Mouse (Mus musculus): ENCODE results near the gene Hist1h2bq.

The Hist1h2bq gene

DNA sequence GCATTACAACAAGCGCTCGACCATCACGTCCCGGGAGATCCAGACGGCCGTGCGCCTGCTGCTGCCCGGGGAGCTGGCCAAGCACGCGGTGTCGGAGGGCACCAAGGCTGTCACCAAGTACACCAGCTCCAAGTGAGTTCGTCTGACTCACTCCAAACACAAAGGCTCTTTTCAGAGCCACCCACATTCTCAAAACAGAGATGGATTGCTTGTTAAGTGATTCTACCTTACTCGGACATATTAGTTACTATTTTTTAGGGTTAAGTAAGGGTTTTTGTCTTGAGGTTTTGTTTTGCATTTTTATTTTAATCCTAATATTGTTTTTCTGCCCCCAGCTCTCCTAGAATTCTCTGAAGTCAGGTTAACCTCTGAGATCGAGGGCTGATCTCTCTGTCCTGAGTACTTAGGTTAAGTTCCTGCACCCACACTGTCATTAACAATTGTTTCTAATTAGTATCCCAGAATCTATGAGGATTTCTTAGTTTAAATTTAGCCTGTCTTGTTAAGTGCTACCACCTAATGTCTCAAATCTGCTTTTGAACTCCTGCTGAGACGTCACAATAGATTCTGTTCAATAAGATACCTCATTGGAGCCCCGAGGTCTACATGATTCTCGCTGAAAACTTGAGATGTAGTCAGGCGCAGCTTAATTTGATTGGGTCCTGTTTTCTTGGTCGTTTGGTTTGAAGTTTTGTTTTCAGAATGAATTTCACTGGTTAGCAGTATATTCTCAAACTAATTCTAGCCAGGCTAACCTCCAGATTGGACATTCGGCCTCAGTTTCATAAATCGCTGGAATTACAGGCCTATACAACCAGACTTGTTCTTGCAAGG lies 22.0 kb downstream of the Hist1h2bq start:
- no peak for DNase-seq

DNA sequence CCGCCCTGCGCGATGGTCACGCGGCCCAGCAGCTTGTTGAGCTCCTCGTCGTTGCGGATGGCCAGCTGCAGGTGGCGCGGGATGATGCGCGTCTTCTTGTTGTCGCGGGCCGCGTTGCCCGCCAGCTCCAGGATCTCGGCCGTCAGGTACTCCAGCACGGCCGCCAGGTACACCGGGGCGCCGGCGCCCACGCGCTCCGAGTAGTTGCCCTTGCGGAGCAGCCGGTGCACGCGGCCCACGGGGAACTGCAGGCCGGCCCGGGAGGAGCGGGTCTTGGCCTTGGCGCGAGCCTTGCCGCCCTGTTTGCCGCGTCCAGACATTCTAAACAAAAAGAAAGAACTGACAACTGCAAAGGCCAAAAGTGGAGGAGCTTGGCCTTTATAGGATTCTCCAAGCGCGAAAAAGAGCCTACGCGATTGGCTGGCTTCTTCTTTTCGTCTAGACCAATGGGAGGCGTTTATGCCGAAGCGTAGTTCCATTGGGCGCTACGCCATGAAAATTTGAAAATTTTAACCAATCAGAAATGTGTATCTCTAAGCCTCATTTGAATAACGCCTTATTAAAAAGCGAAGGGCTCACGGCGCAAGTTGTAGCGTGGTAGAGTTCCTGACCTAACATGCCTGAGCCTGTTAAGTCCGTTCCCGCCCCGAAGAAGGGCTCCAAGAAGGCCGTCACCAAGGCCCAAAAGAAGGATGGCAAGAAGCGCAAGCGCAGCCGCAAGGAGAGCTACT lies 22.9 kb downstream of the Hist1h2bq start, which contains the start of the genes Hist1h2an and Hist1h2bp:
TSS of gene Hist1h2an (minus strand) at position 320 of the 731 bp plus-strand sequence.
TSS of gene Hist1h2bp (plus strand) at position 563 of the 731 bp plus-strand sequence.
- DNase-seq: peak; percentile 84

DNA sequence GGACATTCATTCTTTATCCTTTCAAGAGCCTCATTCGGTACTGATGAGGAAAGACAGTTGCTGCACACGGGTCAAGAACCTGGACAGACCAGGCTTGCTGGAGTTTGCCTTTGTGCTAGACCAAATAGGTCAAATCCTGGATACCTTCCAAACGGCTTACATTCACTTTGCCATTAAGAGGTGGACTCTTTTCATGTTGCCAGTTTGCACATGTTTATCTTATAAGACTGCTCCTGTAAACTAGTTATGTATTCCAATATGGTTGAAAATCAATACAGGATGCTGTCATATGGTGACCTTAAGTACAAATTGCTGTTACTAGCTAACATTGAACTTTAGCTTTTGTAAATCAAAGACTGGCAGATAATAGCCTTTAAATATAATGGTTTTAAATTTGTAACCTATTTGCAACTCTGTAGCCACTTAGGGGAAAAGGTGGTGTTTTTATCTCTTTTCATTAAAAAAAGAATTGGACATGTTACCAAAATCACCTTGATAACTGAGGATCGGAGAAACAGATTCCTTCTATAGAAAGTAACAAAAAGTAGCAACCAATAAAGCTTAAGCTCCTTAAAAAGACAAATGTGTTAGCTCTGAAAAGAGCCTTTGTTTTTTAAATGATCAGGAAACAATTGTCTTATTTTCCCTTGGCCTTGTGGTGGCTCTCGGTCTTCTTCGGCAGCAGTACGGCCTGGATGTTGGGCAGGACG lies 23.7 kb downstream of the Hist1h2bq start:
- no peak for DNase-seq

DNA sequence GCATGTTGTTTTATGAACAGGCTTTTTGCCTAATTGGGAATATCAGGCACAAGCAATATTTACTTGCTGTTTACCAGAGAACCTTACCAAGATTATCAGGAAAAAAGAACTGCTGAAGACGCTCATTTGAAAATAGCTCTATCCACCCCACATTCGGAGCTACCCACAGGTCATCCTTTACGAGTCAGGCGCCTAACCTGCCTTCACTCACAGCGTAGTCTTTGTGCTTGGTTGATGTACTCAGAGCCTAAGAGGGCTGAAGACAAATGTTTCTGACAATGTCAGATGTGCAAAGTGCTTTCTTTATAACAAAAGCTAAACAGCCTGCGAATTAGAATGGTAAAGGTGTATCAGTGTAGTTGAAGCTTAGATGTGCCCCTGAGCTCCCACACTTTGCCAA lies 25.7 kb downstream of the Hist1h2bq start:
- DNase-seq: no peak

DNA sequence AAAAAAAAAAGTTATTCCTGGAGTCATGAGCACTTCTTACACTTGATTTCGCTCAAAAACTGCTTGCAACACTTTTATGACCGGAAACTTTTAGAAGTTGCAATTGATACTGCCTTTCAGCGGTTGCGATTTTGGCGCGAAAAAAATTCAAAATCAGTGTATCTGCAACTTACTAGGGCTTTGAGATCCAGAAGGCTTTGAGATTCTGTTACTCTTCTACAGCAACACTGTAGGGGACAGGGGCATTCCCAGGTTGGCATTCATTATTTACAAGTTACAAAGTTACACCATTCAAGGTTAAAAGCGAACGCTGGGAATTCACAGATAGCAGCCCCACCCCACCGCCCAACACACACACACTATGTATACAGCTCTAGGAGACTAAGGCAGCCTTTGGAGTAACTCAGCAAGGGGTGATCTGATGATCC lies 26.2 kb downstream of the Hist1h2bq start:
- peak; percentile 52 for DNase-seq

DNA sequence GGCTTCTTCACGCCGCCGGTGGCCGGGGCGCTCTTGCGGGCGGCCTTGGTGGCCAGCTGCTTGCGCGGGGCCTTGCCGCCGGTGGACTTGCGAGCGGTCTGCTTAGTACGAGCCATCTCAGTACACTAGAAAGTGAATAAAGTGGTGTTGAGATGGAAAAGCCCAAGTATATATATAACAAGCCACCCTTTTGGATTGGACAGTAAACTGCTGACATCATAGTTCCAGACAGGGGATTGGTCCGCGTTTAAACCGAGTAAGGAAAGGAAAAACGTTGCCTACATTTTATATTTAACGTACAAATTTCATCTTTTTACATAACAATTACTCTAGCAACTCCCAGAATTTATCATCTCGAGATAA lies 26.8 kb downstream of the Hist1h2bq start, which contains the start of gene Hist1h3i:
TSS of gene Hist1h3i (minus strand) at position 116 of the 363 bp plus-strand sequence.
- DNase-seq: peak; percentile 71

DNA sequence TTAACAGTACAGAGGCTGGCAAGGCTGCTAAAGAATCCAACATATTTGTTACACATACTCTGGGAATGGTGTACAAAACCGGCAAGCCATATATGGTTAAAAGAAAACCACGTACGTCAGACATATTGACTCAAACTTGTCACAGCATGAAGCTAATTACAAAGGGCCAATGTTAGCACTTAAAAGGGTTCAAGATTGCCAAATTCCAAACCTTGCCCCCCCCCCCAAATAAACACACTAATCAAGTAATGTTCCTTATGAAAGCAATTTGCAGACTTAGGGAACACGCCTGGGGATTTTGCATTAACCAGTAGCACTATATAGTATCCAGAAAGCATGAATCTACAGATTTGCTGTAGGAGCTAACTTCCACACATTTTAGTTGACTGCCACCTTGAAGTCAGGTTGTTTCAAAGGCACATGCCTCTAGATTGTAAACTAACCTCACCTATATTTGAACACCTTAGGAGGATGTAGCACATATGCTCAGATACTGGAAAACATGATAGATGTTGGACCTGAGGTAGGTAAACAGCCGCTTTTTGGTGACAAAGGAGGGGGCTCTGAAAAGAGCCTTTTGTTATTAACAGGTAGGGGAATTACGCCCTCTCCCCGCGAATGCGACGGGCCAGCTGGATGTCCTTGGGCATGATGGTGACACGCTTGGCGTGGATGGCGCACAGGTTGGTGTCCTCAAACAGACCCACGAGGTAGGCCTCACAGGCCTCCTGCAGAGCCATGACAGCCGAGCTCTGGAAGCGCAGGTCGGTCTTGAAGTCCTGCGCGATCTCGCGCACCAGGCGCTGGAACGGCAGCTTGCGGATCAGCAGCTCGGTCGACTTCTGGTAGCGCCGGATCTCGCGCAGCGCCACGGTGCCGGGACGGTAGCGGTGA lies 27.4 kb downstream of the Hist1h2bq start:
- DNase-seq: peak; percentile 40

DNA sequence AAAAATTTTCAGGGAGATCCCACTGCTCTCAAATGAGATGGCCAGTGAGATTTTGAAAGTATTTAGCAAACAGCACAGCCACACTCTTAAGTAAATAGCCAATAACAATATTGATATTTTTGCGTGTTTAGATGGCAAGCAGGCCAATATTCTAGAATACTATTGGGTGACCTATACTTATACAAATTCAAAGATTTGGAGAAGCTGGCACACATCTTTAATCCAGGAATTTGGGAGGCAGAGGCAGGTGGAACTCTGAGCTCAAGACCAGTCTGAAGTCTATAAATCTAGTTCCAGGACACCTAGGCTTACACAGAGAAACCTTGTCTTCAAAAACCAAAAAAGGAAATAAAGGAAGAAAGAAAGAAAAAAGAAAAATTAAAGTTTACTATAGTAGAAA lies 28.4 kb downstream of the Hist1h2bq start:
- no peak for DNase-seq

DNA sequence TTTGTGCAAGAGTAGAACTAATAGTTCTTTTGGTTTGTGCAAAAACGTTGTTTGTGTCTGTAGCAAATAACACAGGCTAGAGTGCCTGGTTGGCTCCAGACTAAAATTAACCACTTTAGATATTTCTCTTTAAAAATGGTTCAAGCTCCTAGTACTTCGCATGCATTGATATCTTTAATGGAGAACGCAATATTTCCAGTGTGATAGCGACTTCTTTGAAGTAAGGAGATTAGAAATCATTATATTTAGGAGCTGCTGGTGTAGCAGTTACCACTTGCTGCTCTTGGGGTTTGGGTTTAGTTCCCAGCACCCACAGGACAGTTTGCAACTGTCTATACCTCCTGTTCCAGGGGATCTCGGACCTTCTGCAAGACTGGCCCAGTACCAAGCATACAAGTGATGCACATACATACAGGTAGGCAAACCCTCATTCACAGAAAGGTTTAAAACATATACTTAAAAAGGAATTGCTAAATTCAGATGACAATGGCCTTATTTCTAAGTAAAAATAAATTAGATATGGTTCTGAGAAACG lies 28.9 kb downstream of the Hist1h2bq start:
- DNase-seq: no peak

DNA sequence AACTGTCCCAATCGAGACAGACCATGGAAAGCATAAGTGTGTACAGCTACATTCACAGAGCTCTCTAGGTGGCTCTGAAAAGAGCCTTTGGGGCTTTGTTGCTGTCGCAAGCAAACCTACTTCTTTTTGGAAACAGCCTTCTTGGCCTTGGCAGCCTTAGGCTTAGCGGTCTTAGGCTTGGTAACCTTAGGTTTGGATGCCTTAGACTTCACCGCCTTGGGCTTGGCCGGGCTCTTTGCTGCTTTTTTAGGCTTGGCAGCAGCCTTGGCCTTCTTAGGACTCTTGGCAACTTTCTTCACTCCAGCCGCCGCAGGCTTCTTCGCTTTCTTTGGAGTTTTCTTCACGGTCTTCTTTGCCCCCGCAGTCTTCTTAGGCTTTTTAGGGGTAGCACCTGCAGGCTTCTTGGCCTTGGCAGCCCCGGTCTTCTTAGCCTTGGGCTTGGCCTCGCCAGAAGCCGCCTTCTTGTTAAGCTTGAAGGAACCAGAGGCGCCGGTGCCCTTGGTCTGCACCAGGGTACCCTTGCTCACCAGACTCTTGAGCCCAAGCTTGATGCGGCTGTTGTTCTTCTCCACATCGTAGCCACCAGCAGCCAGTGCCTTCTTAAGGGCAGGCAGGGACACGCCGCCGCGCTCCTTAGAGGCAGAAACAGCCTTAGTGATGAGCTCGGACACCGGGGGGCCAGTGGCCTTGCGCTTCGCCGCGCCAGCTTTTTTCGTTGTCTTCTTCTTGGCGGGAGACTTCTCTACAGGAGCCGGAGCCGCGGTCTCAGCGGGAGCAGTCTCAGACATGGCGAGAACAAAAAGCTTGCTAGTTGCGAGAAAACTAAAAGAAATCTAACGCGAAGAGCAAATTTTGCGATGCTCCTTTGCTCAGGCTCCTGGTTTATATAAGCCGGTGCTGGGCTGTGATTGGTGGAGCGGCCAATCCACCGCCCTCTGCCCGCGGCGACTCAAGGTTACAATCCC lies 29.9 kb downstream of the Hist1h2bq start, which contains the start of gene Hist1h1b:
TSS of gene Hist1h1b (minus strand) at position 859 of the 965 bp plus-strand sequence.
- peak; percentile 86 for DNase-seq

DNA sequence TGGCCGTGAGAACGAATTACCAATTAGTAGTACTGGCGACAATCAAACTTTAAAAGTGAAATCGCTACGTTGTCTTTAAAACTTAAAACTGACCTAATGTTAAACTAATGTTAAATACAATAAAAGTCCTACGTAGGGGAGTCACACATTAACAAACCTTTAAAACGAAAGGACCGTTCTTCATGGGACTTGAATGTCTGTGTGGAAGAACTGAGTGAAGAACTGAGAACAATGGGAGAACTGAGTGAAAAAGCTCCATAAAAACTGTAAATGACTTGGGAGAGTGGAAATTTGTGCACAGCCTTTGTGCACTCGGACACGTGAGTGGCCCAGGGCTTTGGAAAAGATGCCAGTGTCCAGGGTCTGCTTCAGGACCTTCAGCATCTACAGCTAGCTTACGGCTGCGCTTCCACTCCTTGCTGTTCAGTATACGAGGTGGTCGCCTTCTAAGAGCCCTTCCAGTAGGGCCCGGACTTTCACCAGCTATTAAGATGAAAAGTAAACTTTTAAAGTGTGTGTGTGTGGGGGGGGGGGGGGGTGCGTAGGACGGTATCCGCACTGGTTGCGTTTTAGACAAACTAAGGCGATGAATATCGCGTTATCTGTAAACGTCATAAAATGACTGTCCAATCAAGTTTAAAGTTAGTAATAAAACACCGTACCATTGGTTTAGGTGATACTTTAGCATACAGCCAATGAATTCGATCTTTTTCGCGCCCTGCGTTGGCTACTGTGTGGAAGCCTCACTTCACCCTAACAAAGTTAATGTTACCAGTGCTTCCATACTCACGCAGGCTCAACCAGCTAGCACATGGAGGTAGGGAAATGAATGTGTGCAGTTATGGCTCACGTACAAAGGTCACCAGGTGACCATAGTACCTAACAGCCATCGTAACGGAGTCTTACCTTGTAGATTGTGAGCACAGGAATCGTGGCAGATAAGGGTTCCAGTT lies 30.9 kb downstream of the Hist1h2bq start:
- DNase-seq: peak; percentile 79

Data from thymus, postnatal 14 days (tissue).